Mouse (Mus musculus) right cerebral cortex, postnatal 4 days (tissue): Measurements from ENCODE around the gene Abhd14b.

Experiments used
- DNase-seq: peaks from one replicate; pipeline ENCODE4 v3.0.0-alpha.2; 2022

Gene Abhd14b

GRCm38 (mm10) chr9:106429221-106430014 lies 17.8 kb upstream of the Abhd14b start, which contains the start of gene Rpl29:
Gene Rpl29, plus strand, starts transcription at chr9:106429454.
- peak; percentile 88 for DNase-seq

GRCm38 (mm10) chr9:106430015-106430264 lies 17.3 kb upstream of the Abhd14b start:
- no peak for DNase-seq

- no peak for DNase-seq
Observed at GRCm38 (mm10) chr9:106433389-106433788, 13.9 kb upstream of the Abhd14b start.

- no peak for DNase-seq
Observed at GRCm38 (mm10) chr9:106436566-106436965, 10.7 kb upstream of the Abhd14b start.

GRCm38 (mm10) chr9:106442680-106443079 lies 4.6 kb upstream of the Abhd14b start:
- DNase-seq: no peak

- no peak for DNase-seq
Observed at GRCm38 (mm10) chr9:106444836-106445235, 2.4 kb upstream of the Abhd14b start.

- no peak for DNase-seq
Observed at GRCm38 (mm10) chr9:106447951-106448350, 692 bp downstream of the Abhd14b start.

- DNase-seq: peak; percentile 65
Observed at GRCm38 (mm10) chr9:106448498-106449031, 1.3 kb downstream of the Abhd14b start.

- DNase-seq: no peak
Observed at GRCm38 (mm10) chr9:106449947-106450346, 2.7 kb downstream of the Abhd14b start.

GRCm38 (mm10) chr9:106450661-106451060 lies 3.4 kb downstream of the Abhd14b start:
- no peak for DNase-seq

- DNase-seq: no peak
Observed at GRCm38 (mm10) chr9:106451298-106451697, 4.0 kb downstream of the Abhd14b start.

- no peak for DNase-seq
Observed at GRCm38 (mm10) chr9:106451899-106452298, 4.6 kb downstream of the Abhd14b start.

GRCm38 (mm10) chr9:106452351-106452750 lies 5.1 kb downstream of the Abhd14b start:
- DNase-seq: no peak

GRCm38 (mm10) chr9:106452821-106453220 lies 5.6 kb downstream of the Abhd14b start:
- DNase-seq: peak; percentile 70

- peak; percentile 68 for DNase-seq
Observed at GRCm38 (mm10) chr9:106453271-106454070, 6.2 kb downstream of the Abhd14b start, which contains the start of gene Pcbp4. Gene Pcbp4, plus strand, starts transcription at chr9:106453291.

- no peak for DNase-seq
Observed at GRCm38 (mm10) chr9:106454071-106454761, 7.0 kb downstream of the Abhd14b start.

- DNase-seq: no peak
Observed at GRCm38 (mm10) chr9:106454888-106455681, 7.8 kb downstream of the Abhd14b start.

GRCm38 (mm10) chr9:106456325-106457162 lies 9.3 kb downstream of the Abhd14b start:
- peak; percentile 53 for DNase-seq

- DNase-seq: no peak
Observed at GRCm38 (mm10) chr9:106457163-106457559, 9.9 kb downstream of the Abhd14b start.

GRCm38 (mm10) chr9:106457920-106458319 lies 10.7 kb downstream of the Abhd14b start:
- DNase-seq: no peak

- DNase-seq: no peak
Observed at GRCm38 (mm10) chr9:106459946-106460345, 12.7 kb downstream of the Abhd14b start.
